Mouse (Mus musculus): ENCODE measurements around the gene Rpa2. TPM values are rescaled to one million over a fixed set of nuclear protein-coding genes. Genes with fewer than 3 reads are reported as not detected.
"Not testable (repeated sequence)": the region's sequence is repeated elsewhere in the genome, so short reads cannot be mapped to it uniquely, and the experiment has no call there.

Gene Rpa2
- total RNA-seq (2021) = 15.9 and 16.6 TPM in 2 replicates
- long read RNA-seq, experiment 1, transcript Rpa2-201 (9 exons, 1,813 nt) = major isoform, 50 of 55 reads
- long read RNA-seq, experiment 1, partial matches to known transcripts = 3 of 55 reads
- long read RNA-seq, experiment 1, other reads (novel, unspliced or antisense) = 2 of 55 reads
- long read RNA-seq, experiment 2, transcript Rpa2-201 (9 exons, 1,813 nt) = major isoform, 34 of 36 reads
- long read RNA-seq, experiment 2, partial matches to known transcripts = 2 of 36 reads
- long read RNA-seq, experiment 2, other reads (novel, unspliced or antisense) = 0 of 36 reads

DNA sequence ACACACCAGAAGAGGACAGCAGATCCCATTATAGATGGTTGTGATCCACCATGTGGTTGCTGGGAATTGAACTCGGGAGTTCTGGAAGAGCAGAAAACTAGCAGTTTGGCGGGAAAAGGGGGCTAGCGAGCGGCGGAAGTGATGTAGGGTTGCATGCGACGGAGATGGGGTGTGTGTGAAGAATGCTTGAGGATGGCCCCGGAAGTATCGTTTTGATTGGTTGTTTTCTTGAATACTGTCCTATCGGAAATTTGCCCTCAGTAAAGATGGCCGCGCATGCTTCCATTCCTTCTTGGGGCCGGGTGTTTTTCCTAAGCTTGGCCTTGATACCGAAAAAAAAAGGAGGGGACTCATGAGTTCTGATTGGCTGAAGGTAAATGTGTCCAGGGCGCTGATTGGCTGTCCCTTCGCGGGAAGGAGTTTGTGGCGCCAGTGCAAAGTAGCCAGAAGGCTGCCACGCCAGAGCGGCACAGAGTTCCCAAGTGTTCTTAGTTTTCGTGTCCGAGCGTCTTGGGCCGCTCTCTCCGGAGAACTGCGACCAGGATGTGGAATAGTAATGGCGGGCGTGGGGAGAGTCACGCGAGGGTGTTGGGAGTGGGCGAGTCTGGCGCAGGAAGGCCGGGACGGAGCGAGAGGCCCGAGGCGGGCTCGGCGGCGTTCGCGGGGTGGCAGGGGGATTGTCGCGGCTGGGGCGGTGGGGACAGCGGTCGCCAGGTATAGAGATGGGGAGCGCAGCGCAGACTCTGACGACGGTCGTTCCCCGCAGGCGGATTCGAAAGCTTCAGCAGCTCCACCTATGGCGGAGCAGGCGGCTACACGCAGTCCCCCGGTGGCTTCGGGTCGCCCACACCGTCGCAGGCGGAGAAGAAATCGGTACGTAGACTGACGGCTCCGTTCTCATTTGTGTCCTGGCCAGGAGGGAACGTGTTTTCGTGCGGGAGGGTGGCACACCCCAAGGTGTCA lies at the start of gene Rpa2:
Gene Rpa2, plus strand, starts transcription at position 419 of the 963 bp plus-strand sequence.
- peak; percentile 98 for DNase-seq

DNA sequence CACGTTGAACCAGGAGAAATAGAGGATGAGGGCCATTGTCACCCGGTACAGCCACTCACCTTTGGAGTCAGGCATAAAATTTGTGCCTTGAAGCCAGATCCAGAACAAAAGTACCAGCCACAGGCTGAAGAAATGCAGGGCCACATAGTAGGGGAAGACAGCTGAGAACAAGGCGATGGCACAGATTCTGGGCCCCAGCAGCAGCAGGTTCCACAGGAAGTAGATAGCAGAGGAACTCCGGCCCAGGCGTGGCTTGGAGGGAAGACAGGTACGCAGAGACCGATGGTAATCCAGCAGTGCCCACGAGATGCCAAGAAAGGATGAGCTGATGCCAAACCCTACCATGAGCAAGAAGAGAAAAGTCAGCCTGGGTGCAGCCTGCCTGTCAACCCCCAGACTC lies 39.9 kb upstream of the Rpa2 start:
- no peak for DNase-seq

DNA sequence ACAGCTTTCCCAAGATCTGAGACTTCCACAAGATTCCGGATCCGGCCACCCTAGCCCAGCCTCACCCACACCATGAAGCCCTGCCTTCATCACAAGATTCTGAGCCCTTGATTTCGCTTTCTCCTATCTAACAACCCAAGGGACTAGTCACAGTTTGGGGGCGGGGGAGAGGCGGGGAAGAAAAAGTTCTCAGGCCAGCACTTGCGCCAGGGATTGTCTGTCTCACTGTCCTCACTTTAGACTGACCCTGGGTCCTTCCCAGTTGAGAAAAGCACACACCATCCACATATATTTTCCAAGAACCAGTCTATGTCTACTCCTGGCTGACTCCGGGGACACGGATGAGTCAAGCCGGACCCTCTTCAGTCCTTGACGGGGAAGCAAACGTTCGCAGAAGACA lies 36.5 kb upstream of the Rpa2 start:
- DNase-seq = peak; percentile 50

GRCm38 (mm10) chr4:132732148-132732684 lies 35.9 kb upstream of the Rpa2 start, which contains the start of gene Xkr8:
Gene Xkr8 (minus strand): TSS chr4:132732546.
- DNase-seq = peak; percentile 98

GRCm38 (mm10) chr4:132733071-132733770 lies 34.9 kb upstream of the Rpa2 start:
- no peak for DNase-seq

DNA sequence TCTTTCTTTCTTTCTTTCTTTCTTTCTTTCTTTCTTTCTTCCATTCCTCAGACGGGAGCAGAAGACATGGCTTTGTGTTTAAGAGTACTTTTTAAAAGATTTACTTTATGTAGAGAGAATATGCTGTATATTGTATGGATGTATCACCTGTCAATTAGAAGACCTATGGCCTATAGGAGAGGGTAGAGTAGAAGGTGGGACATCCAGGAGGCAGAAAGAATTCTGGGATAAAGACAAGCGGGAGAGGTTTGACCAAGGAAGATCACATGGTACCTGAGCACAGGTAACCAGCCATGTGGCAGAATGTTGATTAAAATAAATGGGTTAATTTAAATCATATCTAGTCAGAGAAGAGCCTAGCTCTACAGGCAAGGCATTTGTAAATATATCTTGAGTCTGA lies 33.4 kb upstream of the Rpa2 start:
- no peak for DNase-seq

DNA sequence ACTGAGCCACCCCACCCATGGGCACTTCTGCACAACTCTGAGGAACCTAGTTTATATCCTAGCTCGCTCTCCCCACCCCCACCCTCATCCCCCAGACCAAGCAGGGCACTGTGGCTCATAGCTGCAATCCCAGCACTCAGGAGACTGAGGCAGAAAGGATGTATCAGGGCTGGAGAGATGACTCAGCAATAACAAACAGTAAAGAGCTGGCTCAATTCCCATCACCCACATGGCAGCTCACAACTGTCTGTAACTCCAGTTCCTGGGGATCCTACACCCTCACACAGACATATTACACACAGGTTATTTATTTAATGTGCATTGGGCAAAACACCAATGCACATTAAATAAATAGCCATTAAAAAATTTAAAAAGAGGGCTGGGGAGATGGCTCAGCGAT lies 32.7 kb upstream of the Rpa2 start:
- DNase-seq = no peak

GRCm38 (mm10) chr4:132735894-132736293 lies 32.2 kb upstream of the Rpa2 start:
- no peak for DNase-seq

GRCm38 (mm10) chr4:132737154-132737553 lies 31.0 kb upstream of the Rpa2 start:
- not testable (repeated sequence) for DNase-seq

DNA sequence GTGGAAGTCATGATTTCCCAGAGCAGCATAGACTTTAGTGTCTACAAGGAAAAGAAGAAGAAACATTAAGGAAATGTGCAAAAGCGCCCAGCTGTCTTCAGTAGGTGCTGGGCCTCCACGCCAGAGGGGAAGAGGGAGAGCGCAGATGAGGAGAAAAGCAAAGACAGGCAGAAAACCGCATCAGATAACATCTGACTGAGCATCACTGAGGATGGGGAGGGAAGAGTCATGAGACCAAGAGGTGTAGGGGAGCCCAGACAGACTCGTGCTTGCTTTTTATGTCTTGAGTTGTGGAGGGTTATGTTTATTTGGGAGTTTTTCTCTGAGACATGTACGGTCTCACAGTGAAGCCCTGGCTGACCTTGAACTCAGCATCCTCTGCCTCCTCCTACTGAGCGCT lies 26.6 kb upstream of the Rpa2 start:
- DNase-seq = no peak

DNA sequence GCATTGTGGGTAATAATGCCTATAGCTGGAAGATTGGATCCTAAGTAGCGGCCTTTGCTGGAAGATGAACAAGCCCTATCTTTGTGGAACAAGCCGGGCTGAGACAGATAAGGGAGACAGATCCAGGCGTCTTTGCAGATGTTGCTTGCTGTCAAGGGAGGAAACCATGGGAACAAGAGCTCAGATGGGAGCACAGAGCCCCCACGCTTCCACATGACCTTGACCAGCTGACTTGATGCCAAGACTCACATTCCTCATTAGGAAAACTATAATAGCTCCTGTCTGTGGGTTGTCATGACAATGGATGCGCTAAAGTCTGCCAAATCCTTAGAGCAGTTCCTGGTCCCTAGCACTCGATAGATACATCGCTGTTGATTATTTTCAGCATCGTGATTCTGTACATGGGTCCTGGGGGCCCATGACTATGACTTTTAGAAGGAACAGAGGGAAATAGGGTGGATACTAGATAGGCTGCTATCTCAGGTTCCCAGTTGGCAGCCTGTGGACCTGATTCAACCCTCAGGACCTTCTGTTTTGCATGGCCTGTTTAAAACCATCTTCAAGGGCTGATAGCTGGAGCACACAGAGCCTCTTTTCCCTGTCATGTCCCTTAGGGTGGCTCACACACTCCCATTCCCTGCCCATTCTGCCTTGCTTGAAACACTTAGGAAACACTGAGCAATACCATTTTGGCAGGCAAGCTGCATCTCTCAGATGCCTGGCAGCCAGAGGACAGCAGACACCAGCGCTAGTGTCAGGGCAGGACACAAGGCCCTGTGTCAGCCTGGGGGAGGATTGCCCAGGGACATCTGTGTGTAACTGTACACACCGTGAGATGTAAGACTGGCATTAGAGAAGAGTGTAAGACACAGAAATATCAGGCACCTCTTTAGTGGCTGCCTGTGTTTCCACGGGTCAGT lies 23.9 kb upstream of the Rpa2 start:
- DNase-seq = peak; percentile 50

GRCm38 (mm10) chr4:132746911-132747517 lies 21.1 kb upstream of the Rpa2 start:
- DNase-seq = no peak

DNA sequence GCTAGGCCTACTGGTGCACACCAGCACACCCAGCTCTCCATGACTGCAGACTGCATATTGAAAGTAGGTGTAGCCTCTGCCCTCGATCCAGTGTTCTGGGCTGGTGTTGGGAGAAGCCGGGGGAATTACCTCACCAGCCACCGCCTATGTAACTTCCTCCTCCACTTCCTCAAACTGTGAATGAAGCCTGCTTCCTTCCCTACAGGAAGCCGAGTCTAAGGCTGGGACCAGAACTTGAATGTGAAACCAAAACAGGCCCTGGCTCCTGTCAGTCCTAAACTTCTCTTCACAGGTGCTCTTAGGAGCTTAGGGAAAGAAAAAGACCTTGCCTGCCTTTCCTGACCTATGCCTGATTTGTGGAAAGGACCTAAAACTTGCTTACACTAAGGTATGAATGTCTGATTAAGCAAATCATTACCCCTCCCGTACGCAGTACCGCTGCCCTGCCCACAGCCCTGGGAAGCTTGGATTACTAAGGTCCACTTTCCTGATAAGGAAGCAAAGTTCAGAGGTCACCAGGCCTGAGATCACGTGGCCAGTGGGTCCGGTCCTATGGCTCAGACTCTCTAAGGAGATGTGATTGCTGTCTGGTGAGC lies 20.4 kb upstream of the Rpa2 start:
- DNase-seq = peak; percentile 43

- no peak for DNase-seq
Observed at GRCm38 (mm10) chr4:132748778-132749177, 19.4 kb upstream of the Rpa2 start.

GRCm38 (mm10) chr4:132749258-132749982 lies 18.7 kb upstream of the Rpa2 start:
- DNase-seq = no peak

GRCm38 (mm10) chr4:132752992-132753391 lies 15.1 kb upstream of the Rpa2 start:
- DNase-seq = peak; percentile 40

DNA sequence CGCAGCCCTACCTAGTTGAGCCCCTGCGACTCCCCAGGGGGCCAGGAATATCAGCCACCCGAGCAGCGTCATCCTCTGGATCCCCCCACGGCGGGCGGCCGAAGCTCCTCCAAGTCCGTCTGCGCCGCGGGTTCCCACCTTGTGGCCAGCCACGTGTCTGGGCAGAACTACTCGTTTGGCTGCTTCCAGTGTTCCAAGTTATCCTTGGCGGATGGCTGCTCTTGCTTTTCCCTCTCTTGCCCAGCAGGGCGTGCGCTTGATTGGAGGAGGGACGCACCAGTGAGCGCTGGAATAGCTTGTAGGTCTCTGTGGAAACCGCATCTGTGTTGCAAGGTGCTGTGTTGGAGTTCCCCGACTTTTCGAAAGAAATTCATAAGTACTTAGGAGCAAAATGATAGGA lies 11.2 kb upstream of the Rpa2 start, which contains the start of gene Smpdl3b:
Gene Smpdl3b, minus strand, starts transcription at position 279 of the 400 bp plus-strand sequence.
- peak; percentile 88 for DNase-seq

GRCm38 (mm10) chr4:132757633-132758351 lies 10.3 kb upstream of the Rpa2 start:
- DNase-seq = no peak

DNA sequence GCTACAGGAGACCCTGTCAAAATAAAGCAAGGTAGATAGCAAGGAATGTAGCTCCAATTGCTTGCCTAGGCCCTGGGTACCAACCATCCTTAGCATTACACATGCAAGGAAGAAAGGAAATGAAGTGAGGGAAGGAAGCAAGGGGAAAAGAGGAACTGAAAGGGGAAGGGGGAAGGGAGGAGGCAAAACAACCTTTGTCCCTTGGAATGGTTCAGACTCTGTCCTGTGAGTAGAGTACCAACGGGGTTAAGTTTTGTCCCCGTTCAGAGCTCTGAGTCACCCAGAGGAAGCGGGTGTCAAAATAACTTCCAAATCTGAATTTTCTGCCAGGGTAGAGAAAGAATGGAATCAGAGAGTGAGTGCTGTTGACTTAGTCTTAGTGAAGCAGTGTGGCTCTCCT lies 7.8 kb upstream of the Rpa2 start:
- DNase-seq = no peak

Measured in adrenal gland, postnatal 14 days (tissue).